Mouse (Mus musculus) limb, embryonic 15.5 days (tissue): Measurements from ENCODE around the gene Il11ra1. TPM values are rescaled to one million over a fixed set of nuclear protein-coding genes. Genes with fewer than 3 reads are reported as not detected.

Source experiments
- ATAC-seq: fragments of 200-750 bp; cut with Nextera tagmentation; 2 replicates; pipeline ENCODE4 v1.8.0; 2017; ENCODE audit warnings: low read depth, moderate TSS enrichment; ENCODE audit not compliant: insufficient number of reproducible peaks, low FRiP score, low TSS enrichment
- H3K27ac ChIP-seq: fragments of 300-500 bp; sonication (generic); 2 replicates; pipeline ENCODE4 v1.5.1; 2015; ENCODE audit warnings: moderate library complexity, mild to moderate bottlenecking, inconsistent platforms
- H3K27me3 ChIP-seq: fragments of 300-500 bp; sonication (generic); 2 replicates; pipeline ENCODE4 v1.6.1; 2015; ENCODE audit warnings: inconsistent platforms
- H3K36me3 ChIP-seq: fragments of 300-500 bp; sonication (generic); 2 replicates; pipeline ENCODE4 v1.6.1; 2015; ENCODE audit warnings: inconsistent platforms
- H3K4me1 ChIP-seq: fragments of 300-500 bp; sonication (generic); 2 replicates; pipeline ENCODE4 v1.6.1; 2015; ENCODE audit warnings: inconsistent platforms
- H3K4me2 ChIP-seq: fragments of 300-500 bp; sonication (generic); 2 replicates; pipeline ENCODE4 v1.6.1; 2015; ENCODE audit warnings: mild to moderate bottlenecking, inconsistent platforms
- H3K4me3 ChIP-seq: fragments of 300-500 bp; sonication (generic); 2 replicates; pipeline ENCODE4 v1.5.1; 2015; ENCODE audit warnings: mild to moderate bottlenecking, inconsistent platforms
- H3K9ac ChIP-seq: fragments of 300-500 bp; sonication (generic); 2 replicates; pipeline ENCODE4 v1.6.1; 2015; ENCODE audit warnings: inconsistent platforms
- H3K9me3 ChIP-seq: fragments of 300-500 bp; sonication (generic); 2 replicates; pipeline ENCODE4 v1.6.1; 2016; ENCODE audit warnings: inconsistent platforms
- WGBS: fragments of 180-500 bp; shearing (Covaris S2); methylation state at CpG from one replicate; pipeline ENCODE4 v1.1.7; 2015; 5-methylcytosine and 5-hydroxymethylcytosine counted together
- polyA plus RNA-seq: library from polyadenylated mRNA; unstranded; fragments of >200 nt; fragmentation: Nextera tagmentation; extraction: Ambion mirVana; gene quantifications from 2 replicates; pipeline ENCODE4 v1.2.1, GENCODE M21; 2015

Il11ra1 gene
- polyA plus RNA-seq, 1 experiment from 2014 or later: 444 TPM

DNA sequence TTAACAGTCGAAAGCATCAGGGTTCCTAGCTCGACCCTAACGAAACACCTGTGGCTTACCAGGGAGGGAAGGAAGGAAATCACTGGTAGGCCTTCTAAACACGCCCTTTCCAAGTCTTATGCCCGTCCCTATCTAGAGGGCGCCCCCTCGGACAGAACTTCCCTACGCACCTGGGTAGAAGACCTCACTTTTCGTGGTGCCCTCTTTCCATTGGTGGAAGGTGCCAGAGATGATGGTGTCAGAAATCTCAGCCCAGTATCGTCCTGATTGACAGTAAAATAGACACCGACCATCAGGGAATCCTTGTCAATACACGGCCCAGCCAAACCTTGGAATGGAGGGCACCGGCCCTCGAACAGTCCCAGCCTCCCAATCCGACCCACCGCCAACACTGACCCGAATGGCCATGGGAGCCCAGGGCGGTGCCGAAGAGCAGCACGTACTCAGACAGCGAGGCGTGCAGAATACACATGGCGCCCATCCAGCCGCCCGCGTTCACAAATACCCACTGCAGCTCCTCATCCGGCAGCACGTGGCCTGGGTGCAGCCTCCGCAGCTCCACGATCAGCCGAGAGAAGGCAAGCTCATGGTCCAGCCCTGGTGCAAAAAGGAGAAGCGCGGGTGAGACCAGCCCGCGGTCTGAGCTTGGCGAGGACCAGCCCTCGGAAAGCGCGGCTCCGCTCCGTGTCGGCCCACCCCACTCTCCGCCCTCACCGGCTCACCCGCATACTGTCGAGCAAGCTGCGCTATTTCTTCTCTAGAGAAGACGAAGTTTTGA, 40.8 kb downstream of the Il11ra1 start:
- peak; percentile 79 for ATAC-seq

DNA sequence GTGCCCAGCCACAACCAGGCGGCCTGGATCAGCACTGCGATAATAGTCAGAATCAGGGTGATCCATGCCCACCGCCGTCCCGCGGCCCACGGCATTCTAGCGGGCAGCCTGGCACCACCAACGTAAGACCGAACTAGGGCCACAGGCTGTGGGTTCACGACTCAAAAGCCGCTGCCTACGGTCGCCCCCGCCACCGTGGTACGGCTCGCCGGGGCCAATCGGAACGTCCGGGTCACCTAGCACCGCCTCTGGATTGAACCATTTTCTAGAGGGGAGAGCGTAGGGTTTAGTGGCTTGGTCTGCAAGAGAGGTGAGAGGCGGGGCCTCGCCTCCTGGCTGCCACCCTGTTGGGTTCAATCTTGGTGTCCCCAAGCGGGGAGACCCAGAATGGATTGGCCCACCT, 41.4 kb downstream of the Il11ra1 start:
- Histone ChIP-seq H3K4me1 (peaks cover 15% of the 10 kb centered on the region), H3K27me3 (no peaks in the 10 kb centered on the region), H3K36me3 (peaks cover 10% of the 10 kb centered on the region), H3K9ac (peak overlapping the region; percentile 60), H3K4me3 (peak overlapping the region; percentile 75), H3K27ac (peak overlapping the region; percentile 89), H3K9me3 (no peaks in the 10 kb centered on the region), H3K4me2 (peak overlapping the region; percentile 92)
- ATAC-seq: peak; percentile 93
- WGBS: under 1% methylated on average over 27 of the region's 27 CpGs

More for the DNA sequence above, 40.8 kb downstream of the Il11ra1 start:
- Histone ChIP-seq H3K9me3 (no peaks in the 10 kb centered on the region), H3K4me2 (peak overlapping the region; percentile 92), H3K4me3 (peak overlapping the region; percentile 75), H3K4me1 (peaks cover 15% of the 10 kb centered on the region), H3K27me3 (no peaks in the 10 kb centered on the region), H3K9ac (peak overlapping the region; percentile 60), H3K36me3 (peaks cover 10% of the 10 kb centered on the region), H3K27ac (peak overlapping the region; percentile 89)
- WGBS: under 1% methylated on average over 48 of the region's 48 CpGs

DNA sequence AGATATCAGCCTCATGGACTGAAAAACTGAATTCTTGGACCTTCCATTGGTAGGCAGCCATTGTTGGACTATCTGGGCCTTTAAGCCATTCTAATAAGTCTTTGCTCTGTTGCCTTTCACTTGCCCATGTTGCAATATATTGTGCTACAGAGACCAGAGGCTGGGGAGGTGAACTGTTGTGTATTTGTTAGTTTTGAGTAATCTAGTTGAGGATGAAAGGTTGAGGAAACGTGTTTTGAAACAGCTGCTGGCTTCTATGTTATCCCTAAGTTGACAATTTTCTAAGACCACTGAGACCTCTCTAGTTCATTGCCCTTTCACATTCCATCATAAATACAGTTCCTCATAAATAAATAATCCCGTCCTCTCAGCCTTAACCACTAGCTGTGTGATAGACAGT, 44.3 kb downstream of the Il11ra1 start:
- H3K9me3 ChIP-seq: no peaks in the 10 kb centered on the region
- peaks cover 6% of the 10 kb centered on the region for H3K36me3 ChIP-seq
- WGBS: 71% methylated on average over 2 of the region's 2 CpGs
- peaks cover 15% of the 10 kb centered on the region for H3K4me1 ChIP-seq
- ATAC-seq: no peak
- no peak overlapping the region for H3K4me3 ChIP-seq
- H3K4me2 ChIP-seq: no peak overlapping the region
- no peak overlapping the region for H3K9ac ChIP-seq
- no peak overlapping the region for H3K27ac ChIP-seq
- H3K27me3 ChIP-seq: no peaks in the 10 kb centered on the region

- 0 out of 2 replicates have a peak, but pooled peaks cover 5% of the 10 kb centered on the region for H3K36me3 ChIP-seq
- 72% methylated on average over 1 of the region's 1 CpGs for WGBS
Measured at GRCm38 (mm10) chr4:41745021-41745420, 45.2 kb downstream of the Il11ra1 start.

DNA sequence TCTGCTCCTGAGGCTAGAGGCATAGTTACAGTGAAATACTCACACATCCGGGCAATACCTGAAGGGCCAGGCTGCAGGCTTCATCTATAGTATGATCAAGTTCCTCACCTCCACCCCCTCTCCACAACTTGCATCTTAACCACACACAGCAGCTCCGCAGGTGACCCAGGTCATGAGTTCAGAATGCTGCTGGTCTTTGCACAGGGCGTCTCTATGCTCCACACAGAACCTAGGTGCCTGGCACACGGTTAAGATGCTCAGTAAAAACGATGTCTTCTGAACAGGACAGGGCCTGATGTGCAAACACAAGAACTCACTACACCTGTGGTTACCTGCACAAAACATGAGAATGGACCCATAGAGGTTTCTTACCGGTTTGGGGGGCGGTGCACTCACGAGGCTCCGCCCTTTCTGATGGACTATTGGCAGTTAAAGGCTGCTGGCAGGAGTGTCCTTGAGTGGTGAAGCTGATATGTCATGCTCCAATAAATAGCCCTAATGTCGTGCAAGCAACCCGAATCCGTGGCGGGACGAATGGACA, 55.1 kb downstream of the Il11ra1 start, which contains the start of gene Galt:
Gene Galt, plus strand, starts transcription at position 432 of the 541 bp plus-strand sequence.
- Histone ChIP-seq H3K4me1 (peaks cover 20% of the 10 kb centered on the region), H3K27me3 (no peaks in the 10 kb centered on the region), H3K9me3 (no peaks in the 10 kb centered on the region), H3K27ac (peak within 1 kb of the TSS; percentile 91), H3K4me3 (peak within 1 kb of the TSS; percentile 78), H3K9ac (peak within 1 kb of the TSS; percentile 68), H3K36me3 (peaks cover 18% of the 10 kb centered on the region; the same call in 1 of the 2 replicates), H3K4me2 (peak within 1 kb of the TSS; percentile 87)
- WGBS: 13% methylated on average over 14 of the region's 14 CpGs
- peak; percentile 26; the same call in 1 of the 2 replicates for ATAC-seq

More at GRCm38 (mm10) chr4:41745021-41745420, 45.2 kb downstream of the Il11ra1 start:
- no peak overlapping the region for H3K4me3 ChIP-seq
- no peaks in the 10 kb centered on the region for H3K27me3 ChIP-seq
- H3K4me2 ChIP-seq: no peak overlapping the region
- no peak overlapping the region for H3K27ac ChIP-seq
- ATAC-seq: no peak
- no peak overlapping the region for H3K9ac ChIP-seq
- H3K4me1 ChIP-seq: peaks cover 8% of the 10 kb centered on the region
- H3K9me3 ChIP-seq: no peaks in the 10 kb centered on the region

DNA sequence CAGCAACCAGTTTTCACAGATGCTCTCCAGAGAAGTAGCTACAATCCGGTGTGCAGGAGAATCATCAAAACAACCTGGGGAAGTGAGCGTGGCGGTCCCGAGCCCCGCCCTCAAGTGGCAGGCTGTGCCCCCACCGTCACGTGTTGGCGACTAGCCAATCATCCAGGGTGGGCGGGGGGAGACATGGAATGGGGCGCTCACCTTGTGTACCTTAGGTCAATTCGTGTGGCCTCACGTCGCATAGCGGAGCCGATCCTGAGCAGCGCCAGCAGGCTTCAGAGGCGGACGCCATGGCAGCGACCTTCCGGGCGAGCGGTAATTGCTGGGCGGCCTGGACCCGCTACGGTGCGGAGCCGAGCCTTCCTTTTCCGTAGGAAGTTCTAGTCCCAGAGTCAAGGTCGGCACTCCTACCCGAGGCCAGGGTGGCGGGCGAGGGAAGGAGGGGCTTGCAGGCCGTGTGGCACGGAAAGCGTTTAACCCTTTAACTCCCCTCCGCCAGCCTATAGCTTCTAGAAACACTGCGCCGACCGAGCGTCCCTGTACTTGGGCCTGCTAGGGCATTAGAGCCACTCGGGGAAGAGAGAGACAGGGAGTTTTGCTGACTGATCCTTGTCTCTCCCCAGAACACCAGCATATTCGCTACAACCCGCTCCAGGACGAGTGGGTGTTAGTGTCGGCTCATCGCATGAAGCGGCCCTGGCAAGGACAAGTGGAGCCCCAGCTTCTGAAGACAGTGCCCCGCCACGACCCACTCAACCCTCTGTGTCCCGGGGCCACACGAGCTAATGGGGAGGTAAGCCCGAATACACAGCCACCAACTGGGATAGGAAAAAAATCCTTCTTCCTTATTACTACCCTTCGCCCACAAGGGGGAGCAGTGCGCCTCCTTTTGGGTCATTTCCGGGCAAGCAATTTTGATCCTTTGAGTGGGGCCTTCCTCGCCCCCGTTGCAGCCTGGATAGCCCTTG, 55.8 kb downstream of the Il11ra1 start, which contains the start of gene Sigmar1:
Gene Sigmar1, minus strand, starts transcription at position 820 of the 968 bp plus-strand sequence.
- Histone ChIP-seq H3K9me3 (no peaks in the 10 kb centered on the region), H3K36me3 (peaks cover 18% of the 10 kb centered on the region; the same call in 1 of the 2 replicates), H3K4me1 (peaks cover 23% of the 10 kb centered on the region), H3K4me3 (peak within 1 kb of the TSS; percentile 78), H3K9ac (peak within 1 kb of the TSS; percentile 68), H3K4me2 (peak within 1 kb of the TSS; percentile 87), H3K27me3 (no peaks in the 10 kb centered on the region), H3K27ac (peak within 1 kb of the TSS; percentile 91)
- under 1% methylated on average over 57 of the region's 57 CpGs for WGBS
- ATAC-seq: peak; percentile 49

GRCm38 (mm10) chr4:41756440-41756839, 56.7 kb downstream of the Il11ra1 start:
- Histone ChIP-seq H3K27ac (peak overlapping the region; percentile 29; the same call in 1 of the 2 replicates), H3K9ac (peak overlapping the region; percentile 18; the same call in 1 of the 2 replicates), H3K36me3 (peaks cover 18% of the 10 kb centered on the region; the same call in 1 of the 2 replicates), H3K4me2 (peak overlapping the region; percentile 87), H3K27me3 (no peaks in the 10 kb centered on the region), H3K4me1 (peaks cover 32% of the 10 kb centered on the region), H3K4me3 (peak overlapping the region; percentile 78), H3K9me3 (no peaks in the 10 kb centered on the region)
- WGBS: 75% methylated on average over 8 of the region's 8 CpGs
- no peak for ATAC-seq

GRCm38 (mm10) chr4:41757321-41757720, 57.5 kb downstream of the Il11ra1 start:
- WGBS: 92% methylated on average over 13 of the region's 13 CpGs
- H3K27ac ChIP-seq: no peak overlapping the region

DNA sequence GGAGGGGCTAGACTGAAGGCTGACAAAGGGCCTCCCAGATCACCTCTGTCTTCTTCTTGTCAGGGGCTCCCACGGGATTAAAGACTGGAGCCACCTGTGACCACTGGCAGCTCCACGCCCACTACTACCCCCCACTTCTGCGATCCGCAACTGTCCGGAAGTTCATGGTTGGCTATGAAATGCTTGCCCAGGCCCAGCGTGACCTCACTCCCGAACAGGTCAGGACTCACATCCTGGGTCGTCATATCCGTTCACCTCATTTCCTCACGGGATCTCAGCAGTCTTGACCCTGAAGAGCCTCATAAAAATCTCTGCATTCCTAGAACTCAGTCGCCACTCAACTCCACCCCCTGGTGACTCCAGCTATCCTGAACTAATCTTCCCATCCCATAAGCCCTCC, 58.2 kb downstream of the Il11ra1 start:
- WGBS: 67% methylated on average over 11 of the region's 11 CpGs
- Histone ChIP-seq H3K4me2 (no peak overlapping the region), H3K4me1 (peaks cover 47% of the 10 kb centered on the region), H3K36me3 (peaks cover 18% of the 10 kb centered on the region; the same call in 1 of the 2 replicates), H3K9ac (no peak overlapping the region), H3K27ac (no peak overlapping the region), H3K27me3 (no peaks in the 10 kb centered on the region), H3K4me3 (no peak overlapping the region), H3K9me3 (no peaks in the 10 kb centered on the region)
- no peak for ATAC-seq

More at GRCm38 (mm10) chr4:41757321-41757720, 57.5 kb downstream of the Il11ra1 start:
- H3K4me1 ChIP-seq: peaks cover 40% of the 10 kb centered on the region
- peaks cover 18% of the 10 kb centered on the region; the same call in 1 of the 2 replicates for H3K36me3 ChIP-seq
- no peaks in the 10 kb centered on the region for H3K9me3 ChIP-seq
- no peaks in the 10 kb centered on the region for H3K27me3 ChIP-seq
- ATAC-seq: no peak
- H3K4me3 ChIP-seq: no peak overlapping the region
- no peak overlapping the region for H3K4me2 ChIP-seq
- H3K9ac ChIP-seq: no peak overlapping the region

DNA sequence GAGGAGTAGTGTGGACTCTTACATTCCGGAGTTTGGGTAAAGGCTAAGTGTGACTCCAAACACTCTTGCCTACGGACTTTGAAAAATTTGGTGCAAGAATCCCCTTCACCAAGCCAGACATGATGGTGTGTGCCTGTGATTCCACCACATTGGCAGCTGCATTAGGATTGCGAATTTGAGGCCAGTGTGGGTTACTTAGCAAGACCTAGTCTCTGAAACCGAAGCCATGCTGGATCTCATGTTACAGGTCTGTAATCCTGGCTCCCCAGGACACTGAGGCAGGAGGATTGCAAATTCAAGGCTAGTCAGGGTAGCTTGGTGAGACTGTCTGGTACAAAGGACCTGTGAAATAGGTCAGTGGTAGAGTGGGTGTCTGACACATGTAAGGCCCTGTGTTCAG, 58.9 kb downstream of the Il11ra1 start:
- peaks cover 51% of the 10 kb centered on the region for H3K4me1 ChIP-seq
- ATAC-seq: no peak
- H3K4me3 ChIP-seq: no peak overlapping the region
- no peaks in the 10 kb centered on the region for H3K27me3 ChIP-seq
- no peak overlapping the region for H3K27ac ChIP-seq
- H3K4me2 ChIP-seq: no peak overlapping the region
- H3K9ac ChIP-seq: no peak overlapping the region
- 86% methylated on average over 4 of the region's 4 CpGs for WGBS
- no peaks in the 10 kb centered on the region for H3K9me3 ChIP-seq
- peaks cover 18% of the 10 kb centered on the region; the same call in 1 of the 2 replicates for H3K36me3 ChIP-seq

DNA sequence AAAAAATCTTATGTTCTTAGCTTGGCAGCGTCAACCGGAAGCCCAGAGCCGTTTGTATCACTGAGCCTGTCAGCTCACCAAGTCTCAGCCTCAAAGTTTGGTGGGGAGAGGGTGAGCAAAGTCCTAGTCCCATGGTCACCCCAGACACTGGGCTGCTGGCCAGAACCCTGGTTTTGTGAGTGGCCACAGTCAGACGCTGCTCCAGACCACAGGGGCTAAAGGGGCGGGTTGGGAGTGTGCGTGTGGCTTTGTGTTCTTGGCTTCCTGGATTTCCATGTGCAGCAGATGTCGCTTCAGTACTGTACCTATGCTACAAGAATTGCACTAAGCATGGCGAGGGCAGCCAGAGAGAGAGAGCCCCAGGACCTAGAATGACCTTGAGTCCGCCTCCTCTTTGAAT, 59.4 kb downstream of the Il11ra1 start:
- no peak for ATAC-seq
- H3K4me3 ChIP-seq: no peak overlapping the region
- no peaks in the 10 kb centered on the region for H3K9me3 ChIP-seq
- no peak overlapping the region for H3K27ac ChIP-seq
- no peak overlapping the region for H3K4me2 ChIP-seq
- no peak overlapping the region for H3K9ac ChIP-seq
- 83% methylated on average over 9 of the region's 9 CpGs for WGBS
- H3K36me3 ChIP-seq: peaks cover 18% of the 10 kb centered on the region; the same call in 1 of the 2 replicates
- H3K27me3 ChIP-seq: no peaks in the 10 kb centered on the region
- peaks cover 54% of the 10 kb centered on the region for H3K4me1 ChIP-seq
